Mouse (Mus musculus) MEL (cell line): ENCODE results near the gene Rpgrip1l. TPM values are rescaled to one million over a fixed set of nuclear protein-coding genes. Genes with fewer than 3 reads are reported as not detected.

Experiments
- DNase-seq: peaks from one replicate; pipeline ENCODE4 v3.0.0; 2011; ENCODE audit warnings: low read depth, low spot score
- H3K27ac ChIP-seq: 2 replicates; pipeline ENCODE4 v1.5.1; 2012; ENCODE audit warnings: low read depth, mild to moderate bottlenecking, control low read depth, low read length, moderate library complexity; ENCODE audit not compliant: control insufficient read depth
- H3K27me3 ChIP-seq, 2 experiments: fragments of 150-350 bp in 1 of 2; sonication (generic) in 1 of 2; 2 replicates each; pipeline ENCODE4 v1.6.1; 2012; ENCODE audit warnings: low read length in 2 of 2, mild to moderate bottlenecking in 2 of 2, improper control_type of control experiment in 1 of 2, moderate library complexity in 1 of 2; ENCODE audit not compliant: insufficient read depth in 2 of 2, control insufficient read depth in 1 of 2
- H3K36me3 ChIP-seq, 2 experiments: 2 replicates each; pipeline ENCODE4 v1.6.1; 2012 to 2014; ENCODE audit warnings: low read length in 2 of 2, improper control_type of control experiment in 1 of 2, inconsistent platforms in 1 of 2, mild to moderate bottlenecking in 1 of 2; ENCODE audit not compliant: insufficient read depth in 2 of 2, control insufficient read depth in 1 of 2
- H3K4me1 ChIP-seq, 2 experiments: fragments of 150-350 bp in 1 of 2; sonication (generic) in 1 of 2; 2 replicates each; pipeline ENCODE4 v1.6.1; 2012; ENCODE audit warnings: low read length in 2 of 2, improper control_type of control experiment in 1 of 2, mild to moderate bottlenecking in 1 of 2; ENCODE audit not compliant: insufficient read depth in 2 of 2, control insufficient read depth in 1 of 2
- H3K4me3 ChIP-seq, 2 experiments: fragments of 150-350 bp in 1 of 2; sonication (generic) in 1 of 2; 2 replicates each; pipeline ENCODE4 v1.5.1; 2012; ENCODE audit warnings: low read depth in 2 of 2, low read length in 2 of 2, mild to moderate bottlenecking in 2 of 2, moderate library complexity in 2 of 2, control low read depth in 1 of 2, improper control_type of control experiment in 1 of 2; ENCODE audit not compliant: control insufficient read depth in 1 of 2, insufficient read depth in 1 of 2
- H3K79me2 ChIP-seq: 2 replicates; pipeline ENCODE4 v1.6.1; 2012; ENCODE audit warnings: mild to moderate bottlenecking, low read length, moderate library complexity; ENCODE audit not compliant: control insufficient read depth, poor library complexity, insufficient read depth
- H3K9ac ChIP-seq: 2 replicates; pipeline ENCODE4 v1.6.1; 2012; ENCODE audit warnings: low read depth, mild to moderate bottlenecking, control low read depth, low read length, moderate library complexity; ENCODE audit not compliant: control insufficient read depth, poor library complexity, severe bottlenecking
- H3K9me3 ChIP-seq: fragments of 150-350 bp; sonication (generic); replicated peaks from 2 replicates; pipeline ENCODE4 v1.6.1; 2012; ENCODE audit warnings: mild to moderate bottlenecking, low read length, improper control_type of control experiment, moderate library complexity; ENCODE audit not compliant: insufficient read depth
- BHLHE40 ChIP-seq: IDR thresholded peaks from 2 replicates; pipeline ENCODE4 v1.6.1; 2012; ENCODE audit warnings: low read depth, mild to moderate bottlenecking, inconsistent platforms, low read length, improper control_type of control experiment, borderline replicate concordance
- CHD1 ChIP-seq: IDR thresholded peaks from 2 replicates; pipeline ENCODE4 v1.6.1; 2012; ENCODE audit warnings: low read depth, mild to moderate bottlenecking, inconsistent platforms, low read length, improper control_type of control experiment
- CHD2 ChIP-seq: IDR thresholded peaks from 2 replicates; pipeline ENCODE4 v1.6.1; 2011; ENCODE audit warnings: low read length, improper control_type of control experiment
- CTCF ChIP-seq, 3 experiments: IDR thresholded peaks in 2 of 3; conservative IDR thresholded peaks in 1 of 3; 2 replicates each; pipeline ENCODE4 v1.5.1; 2011 to 2012; ENCODE audit warnings: low read length in 3 of 3, low read depth in 2 of 3, mild to moderate bottlenecking in 2 of 3, improper control_type of control experiment in 1 of 3, inconsistent platforms in 1 of 3, mixed read lengths in 1 of 3, moderate library complexity in 1 of 3; ENCODE audit not compliant: control insufficient read depth in 1 of 3, insufficient read depth in 1 of 3, poor library complexity in 1 of 3, severe bottlenecking in 1 of 3
- EP300 ChIP-seq, 2 experiments: IDR thresholded peaks; 2 replicates each; pipeline ENCODE4 v1.6.1; 2011; ENCODE audit warnings: improper control_type of control experiment in 2 of 2, low read length in 2 of 2, low read depth in 1 of 2, mild to moderate bottlenecking in 1 of 2
- ETS1 ChIP-seq: IDR thresholded peaks from 2 replicates; pipeline ENCODE4 v1.6.1; 2012; ENCODE audit warnings: low read depth, mild to moderate bottlenecking, inconsistent platforms, low read length, improper control_type of control experiment, moderate library complexity
- GATA1 ChIP-seq: IDR thresholded peaks from 2 replicates; pipeline ENCODE4 v1.6.1; 2011; ENCODE audit warnings: low read depth, low read length, improper control_type of control experiment
- JUND ChIP-seq: IDR thresholded peaks from 2 replicates; pipeline ENCODE4 v1.6.1; 2011; ENCODE audit warnings: low read depth, mild to moderate bottlenecking, improper control_type of control experiment, low read length
- MAFK ChIP-seq: IDR thresholded peaks from 2 replicates; pipeline ENCODE4 v1.6.1; 2011; ENCODE audit warnings: low read depth, mild to moderate bottlenecking, low read length, improper control_type of control experiment, borderline replicate concordance
- MAX ChIP-seq: IDR thresholded peaks from 2 replicates; pipeline ENCODE4 v1.6.1; 2011; ENCODE audit warnings: low read length, improper control_type of control experiment
- MAZ ChIP-seq: IDR thresholded peaks from 2 replicates; pipeline ENCODE4 v1.6.1; 2012; ENCODE audit warnings: low read depth, mild to moderate bottlenecking, inconsistent platforms, low read length, improper control_type of control experiment
- MEF2A ChIP-seq: IDR thresholded peaks from 2 replicates; pipeline ENCODE4 v1.6.1; 2014; ENCODE audit warnings: low read depth, mild to moderate bottlenecking, inconsistent platforms, low read length, improper control_type of control experiment; ENCODE audit not compliant: poor library complexity, insufficient replicate concordance, severe bottlenecking; ENCODE audit errors: extremely low read depth
- MXI1 ChIP-seq: IDR thresholded peaks from 2 replicates; pipeline ENCODE4 v1.6.1; 2011; ENCODE audit warnings: mild to moderate bottlenecking, low read depth, low read length, improper control_type of control experiment
- MYC ChIP-seq: IDR thresholded peaks from 2 replicates; pipeline ENCODE4 v1.6.1; 2011; ENCODE audit warnings: low read depth, mild to moderate bottlenecking, low read length, improper control_type of control experiment, moderate library complexity
- NELFE ChIP-seq: IDR thresholded peaks from 2 replicates; pipeline ENCODE4 v1.6.1; 2011; ENCODE audit warnings: low read depth, low read length, improper control_type of control experiment
- NRF1 ChIP-seq: IDR thresholded peaks from 2 replicates; pipeline ENCODE4 v1.6.1; 2014; ENCODE audit warnings: low read depth, mild to moderate bottlenecking, inconsistent platforms, low read length, improper control_type of control experiment, moderate library complexity; ENCODE audit not compliant: poor library complexity, insufficient read depth, severe bottlenecking
- POLR2AphosphoS5 ChIP-seq: IDR thresholded peaks from 2 replicates; pipeline ENCODE4 v1.6.1; 2012; ENCODE audit warnings: low read depth, borderline replicate concordance, mild to moderate bottlenecking, inconsistent platforms, low read length, moderate library complexity, mixed read lengths
- RAD21 ChIP-seq: IDR thresholded peaks from 2 replicates; pipeline ENCODE4 v1.6.1; 2011; ENCODE audit warnings: mild to moderate bottlenecking, low read depth, low read length, improper control_type of control experiment
- RCOR1 ChIP-seq: IDR thresholded peaks from 2 replicates; pipeline ENCODE4 v1.6.1; 2012; ENCODE audit warnings: low read depth, mild to moderate bottlenecking, inconsistent platforms, low read length, improper control_type of control experiment
- SIN3A ChIP-seq: IDR thresholded peaks from 2 replicates; pipeline ENCODE4 v1.6.1; 2012; ENCODE audit warnings: low read length, improper control_type of control experiment, inconsistent platforms
- TAL1 ChIP-seq: IDR thresholded peaks from 2 replicates; pipeline ENCODE4 v1.6.1; 2012; ENCODE audit warnings: mild to moderate bottlenecking, inconsistent platforms, low read length, moderate library complexity, mixed read lengths
- TBP ChIP-seq: IDR thresholded peaks from 2 replicates; pipeline ENCODE4 v1.8.0; 2011; ENCODE audit warnings: low read depth, low read length, improper control_type of control experiment
- UBTF ChIP-seq: IDR thresholded peaks from 2 replicates; pipeline ENCODE4 v1.6.1; 2012; ENCODE audit warnings: low read depth, mild to moderate bottlenecking, inconsistent platforms, low read length, improper control_type of control experiment, moderate library complexity, borderline replicate concordance; ENCODE audit not compliant: insufficient read depth
- USF1 ChIP-seq: IDR thresholded peaks from 2 replicates; pipeline ENCODE4 v1.6.1; 2014; ENCODE audit warnings: low read depth, mild to moderate bottlenecking, inconsistent platforms, low read length, improper control_type of control experiment, moderate library complexity
- USF2 ChIP-seq, 2 experiments: IDR thresholded peaks; 2 replicates each; pipeline ENCODE4 v1.6.1; 2011 to 2012; ENCODE audit warnings: improper control_type of control experiment in 2 of 2, low read length in 2 of 2, borderline replicate concordance in 1 of 2, inconsistent platforms in 1 of 2, low read depth in 1 of 2, mild to moderate bottlenecking in 1 of 2; ENCODE audit not compliant: insufficient read depth in 1 of 2
- ZC3H11A ChIP-seq: IDR thresholded peaks from 2 replicates; pipeline ENCODE4 v1.6.1; 2012; ENCODE audit warnings: low read depth, mild to moderate bottlenecking, inconsistent platforms, low read length, improper control_type of control experiment
- ZKSCAN1 ChIP-seq: IDR thresholded peaks from 2 replicates; pipeline ENCODE4 v1.6.1; 2012; ENCODE audit warnings: low read depth, mild to moderate bottlenecking, inconsistent platforms, low read length, improper control_type of control experiment, moderate library complexity
- ZMIZ1 ChIP-seq: IDR thresholded peaks from 2 replicates; pipeline ENCODE4 v1.6.1; 2012; ENCODE audit warnings: low read depth, mild to moderate bottlenecking, inconsistent platforms, low read length, improper control_type of control experiment, moderate library complexity
- ZNF384 ChIP-seq: IDR thresholded peaks from 2 replicates; pipeline ENCODE4 v1.6.1; 2012; ENCODE audit warnings: low read depth, mild to moderate bottlenecking, inconsistent platforms, low read length, improper control_type of control experiment
- polyA plus RNA-seq, 2 experiments: library from polyadenylated mRNA; stranded (reverse) in 1 of 2; unstranded in 1 of 2; fragments of >175 nt in 1 of 2; fragments of >200 nt in 1 of 2; gene quantifications; 2 replicates each; pipeline versions ENCODE4 v1.2.1 to v1.2.4; 2012; ENCODE audit warnings: low replicate concordance in 2 of 2, low read depth in 1 of 2; ENCODE audit not compliant: insufficient read length in 2 of 2, insufficient read depth in 1 of 2, missing spikeins in 1 of 2
- total RNA-seq: library from RNA; depleted of rRNA; stranded (reverse); fragments of 300-350 nt; gene quantifications from 2 replicates; pipeline ENCODE4 v1.2.3, GENCODE M21; 2012

Gene Rpgrip1l
- total and polyA plus RNA-seq, 3 experiments: 2.9 to 3.9 TPM; not detected in 1

DNA sequence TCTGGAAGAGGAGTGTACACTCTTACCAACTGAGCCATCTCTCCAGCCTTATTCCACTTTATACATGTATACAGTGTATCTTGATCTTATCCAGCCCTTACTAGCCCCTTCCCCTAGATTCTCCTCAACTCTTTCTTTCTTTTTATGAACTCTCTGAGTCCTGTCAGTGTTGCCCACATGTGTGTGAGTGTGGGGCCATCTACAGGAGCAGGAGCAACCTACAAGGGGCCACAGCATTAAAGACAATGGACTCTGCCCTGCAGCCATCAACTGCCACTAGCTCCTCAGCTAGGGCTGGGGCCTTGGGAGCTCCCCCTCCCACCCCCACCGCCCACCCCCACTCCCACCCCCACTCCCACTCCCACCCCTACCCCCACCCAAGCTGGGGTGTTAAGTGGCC lies 135.4 kb downstream of the Rpgrip1l start:
- Histone ChIP-seq H3K4me3 (no peak overlapping the region), H3K27me3 (no peaks in the 10 kb centered on the region), H3K36me3 (no peaks in the 10 kb centered on the region), H3K4me1 (no peaks in the 10 kb centered on the region; a peak in 3 of 4 replicates), H3K9ac (no peak overlapping the region), H3K79me2 (no peaks in the 10 kb centered on the region)
- DNase-seq: no peak
- TF ChIP-seq GATA1 (no peak), RAD21 (peak; percentile 38), RCOR1 (no peak), CTCF (IDR thresholded peaks at IDR 0.05 in 2 of 3, conservative IDR thresholded peaks at IDR 0.05 in 1 of 3; ENCODE audit: control insufficient read depth in 1 of 3, insufficient read depth in 1 of 3, low read depth in 2 of 3, low read length in 3 of 3, poor library complexity in 1 of 3, severe bottlenecking in 1 of 3) (peak in 2 of 3 experiments; percentile 26 to 36; a peak in 3 of 6 replicates), ZKSCAN1 (no peak), USF1 (no peak)
- TF ChIP-seq, all 39 proteins: peak for 2
- Histone ChIP-seq H3K9me3 (no peaks in the 10 kb centered on the region), H3K27ac (no peak overlapping the region)

DNA sequence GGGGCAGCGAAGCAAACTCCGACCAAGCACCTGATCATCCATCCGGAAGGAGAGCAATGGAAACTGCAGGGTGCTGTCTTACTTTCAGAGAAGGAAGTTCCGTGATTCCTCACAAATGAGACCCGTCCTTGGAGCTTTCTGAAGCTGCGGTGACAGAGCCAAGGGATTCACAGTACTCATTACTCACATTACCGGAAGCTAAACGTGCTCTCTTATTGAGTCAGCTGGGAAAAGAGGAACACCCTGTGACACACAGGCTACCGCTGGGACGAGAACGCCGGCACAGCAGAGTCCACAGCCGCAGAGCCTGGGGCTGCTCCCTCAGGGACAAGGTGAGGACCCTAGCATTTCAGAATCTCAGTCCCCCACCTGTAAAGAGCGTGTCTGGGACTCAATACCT lies 136.9 kb downstream of the Rpgrip1l start:
- peak overlapping the region; percentile 29; the same call in 1 of the 2 replicates for H3K9ac ChIP-seq
- no peaks in the 10 kb centered on the region for H3K79me2 ChIP-seq
- DNase-seq: peak; percentile 86
- no peaks in the 10 kb centered on the region; a peak in 3 of 4 replicates for H3K4me1 ChIP-seq
- H3K27ac ChIP-seq: no peak overlapping the region
- peak overlapping the region in 1 of 2 experiments; percentile 36; a peak in 1 of 4 replicates for H3K4me3 ChIP-seq
- no peaks in the 10 kb centered on the region for H3K9me3 ChIP-seq
- H3K27me3 ChIP-seq: peaks cover 0 to 1% of the 10 kb centered on the region in 2 experiments; a peak in 1 of 4 replicates
- no peaks in the 10 kb centered on the region for H3K36me3 ChIP-seq
- TF ChIP-seq MEF2A (no peak), MAZ (no peak), ETS1 (peak; percentile 96), GATA1 (peak; percentile 80), SIN3A (peak; percentile 77), CHD2 (no peak), UBTF (no peak), RAD21 (no peak), ZC3H11A (no peak), NRF1 (no peak), USF2 (IDR thresholded peaks at IDR 0.05; ENCODE audit: borderline replicate concordance in 1 of 2, insufficient read depth in 1 of 2, low read depth in 1 of 2, low read length in 2 of 2) (no peak), MYC (peak; percentile 61; the same call in 1 of the 2 replicates), POLR2AphosphoS5 (no peak), USF1 (no peak), NELFE (no peak), EP300 (IDR thresholded peaks at IDR 0.05; ENCODE audit: low read depth in 1 of 2, low read length in 2 of 2) (peak; percentile 32 to 68), ZNF384 (no peak), JUND (no peak), BHLHE40 (peak; percentile 97), TAL1 (no peak), ZMIZ1 (no peak), MAFK (no peak), CTCF (IDR thresholded peaks at IDR 0.05 in 2 of 3, conservative IDR thresholded peaks at IDR 0.05 in 1 of 3; ENCODE audit: control insufficient read depth in 1 of 3, insufficient read depth in 1 of 3, low read depth in 2 of 3, low read length in 3 of 3, poor library complexity in 1 of 3, severe bottlenecking in 1 of 3) (no peak), ZKSCAN1 (no peak), MAX (no peak), MXI1 (peak; percentile 55), CHD1 (no peak), TBP (0 out of 2 replicates have a peak, but pooled peaks have one; percentile 44)
